Mouse (Mus musculus): Measurements from ENCODE around the gene Iqschfp. TPM values are rescaled to one million over a fixed set of nuclear protein-coding genes. Genes with fewer than 3 reads are reported as not detected.

Gene Iqschfp
- polyA plus RNA-seq, 1 experiment = not detected

DNA sequence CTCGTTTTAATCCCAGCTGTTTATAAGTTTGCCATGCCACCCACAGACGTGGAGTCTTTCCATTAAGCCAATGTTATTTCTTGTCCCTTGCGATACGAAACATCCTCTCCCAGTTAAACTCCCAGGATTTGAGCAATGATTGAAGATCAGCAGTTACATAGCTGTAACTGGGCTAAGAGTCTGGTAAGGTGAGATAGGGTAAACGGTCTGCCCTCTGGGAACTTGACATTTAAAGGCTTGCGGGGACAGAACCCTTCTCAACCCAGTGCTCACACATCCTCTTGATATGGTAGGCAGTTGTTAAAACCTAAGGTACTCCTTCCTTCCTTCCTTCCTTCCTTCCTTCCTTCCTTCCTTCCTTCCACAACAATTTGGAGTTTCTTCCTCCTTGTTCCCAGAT, 604.5 kb downstream of the Iqschfp start:
- no peak for DNase-seq
- WGBS = 86% methylated on average over 6 of the region's 6 CpGs
- Histone ChIP-seq H3K4me3 (ENCODE audit: control insufficient read depth, insufficient read depth, low read length) (no peak overlapping the region), H3K27ac (ENCODE audit: control insufficient read depth, insufficient read depth, low read length) (no peak overlapping the region), H3K27me3 (ENCODE audit: control insufficient read depth, insufficient read depth, low read length) (peaks cover 8% of the 10 kb centered on the region; the same call in 1 of the 2 replicates), H3K4me1 (replicated peaks; ENCODE audit: control insufficient read depth, insufficient read depth, low read length) (no peaks in the 10 kb centered on the region; the same call in 1 of the 2 replicates), H3K36me3 (ENCODE audit: control insufficient read depth, insufficient read depth, low read length) (no peaks in the 10 kb centered on the region)
- TF ChIP-seq CTCF (IDR thresholded peaks at IDR 0.05; ENCODE audit: borderline replicate concordance, control insufficient read depth, extremely low read depth, insufficient read depth, low read length, poor library complexity) (no peak), POLR2A (IDR thresholded peaks at IDR 0.05; ENCODE audit: control insufficient read depth, extremely low read depth, insufficient read depth, low read length, poor library complexity) (no peak)

DNA sequence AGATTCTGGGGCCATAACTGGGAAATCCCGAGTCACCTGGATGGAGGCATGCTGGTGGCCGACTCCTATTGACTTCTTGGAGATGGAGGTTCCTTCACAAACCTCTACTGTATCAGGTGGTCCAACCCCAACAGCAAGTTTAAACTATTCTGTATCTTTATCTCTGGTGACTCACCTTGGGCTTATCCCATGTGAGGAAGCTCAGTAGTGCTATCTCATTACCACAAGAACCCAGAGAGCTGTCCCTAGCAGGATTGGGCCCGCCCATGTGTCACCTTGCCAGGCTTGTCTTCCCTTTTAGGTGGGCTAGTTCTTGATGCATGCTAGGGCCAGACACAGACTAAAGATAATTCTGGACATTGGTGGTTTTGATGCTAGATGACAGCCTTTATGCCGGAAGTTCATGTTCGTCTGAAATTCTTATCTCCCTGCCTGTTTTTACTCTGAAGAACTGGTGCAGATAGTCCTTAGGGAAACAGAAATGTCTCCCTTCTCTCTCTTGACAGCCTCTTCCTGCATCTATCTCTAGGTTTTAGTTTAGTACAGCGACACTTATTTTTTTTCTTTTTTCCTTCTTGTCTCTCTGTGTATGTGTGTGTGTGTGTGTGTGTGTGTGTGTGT, 607.6 kb downstream of the Iqschfp start:
- H3K27me3 ChIP-seq (ENCODE audit: control insufficient read depth, insufficient read depth, low read length) = peaks cover under 1% of the 10 kb centered on the region; the same call in 1 of the 2 replicates
- TF ChIP-seq POLR2A (IDR thresholded peaks at IDR 0.05; ENCODE audit: control insufficient read depth, extremely low read depth, insufficient read depth, low read length, poor library complexity) (no peak), CTCF (IDR thresholded peaks at IDR 0.05; ENCODE audit: borderline replicate concordance, control insufficient read depth, extremely low read depth, insufficient read depth, low read length, poor library complexity) (no peak)
- WGBS = 82% methylated on average over 6 of the region's 6 CpGs

DNA sequence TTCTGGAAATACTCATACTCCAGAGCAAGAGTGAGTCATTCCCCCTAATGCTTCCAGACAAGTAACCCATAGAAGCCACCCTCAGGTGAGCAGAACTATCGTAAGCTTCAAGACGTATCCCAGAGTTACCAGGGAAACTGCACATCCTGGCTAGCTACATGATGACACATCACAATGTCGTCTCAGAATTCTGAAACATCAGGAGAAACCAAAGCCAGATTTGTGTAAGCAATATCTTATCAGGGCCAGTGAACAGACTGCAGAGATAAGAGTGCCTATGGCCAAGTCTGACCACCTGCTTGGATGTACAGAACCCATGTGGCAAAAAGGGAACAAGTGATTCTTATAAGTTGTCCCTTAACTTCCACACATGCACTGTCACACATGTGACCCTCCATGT, 612.8 kb downstream of the Iqschfp start:
- TF ChIP-seq CTCF (IDR thresholded peaks at IDR 0.05; ENCODE audit: borderline replicate concordance, control insufficient read depth, extremely low read depth, insufficient read depth, low read length, poor library complexity) = no peak
- TF ChIP-seq POLR2A (IDR thresholded peaks at IDR 0.05; ENCODE audit: control insufficient read depth, extremely low read depth, insufficient read depth, low read length, poor library complexity) = no peak
- no peak for DNase-seq
- Histone ChIP-seq H3K27me3 (ENCODE audit: control insufficient read depth, insufficient read depth, low read length) (no peaks in the 10 kb centered on the region), H3K27ac (ENCODE audit: control insufficient read depth, insufficient read depth, low read length) (no peak overlapping the region), H3K4me1 (replicated peaks; ENCODE audit: control insufficient read depth, insufficient read depth, low read length) (no peaks in the 10 kb centered on the region), H3K36me3 (ENCODE audit: control insufficient read depth, insufficient read depth, low read length) (no peaks in the 10 kb centered on the region), H3K4me3 (ENCODE audit: control insufficient read depth, insufficient read depth, low read length) (no peak overlapping the region)
- 90% methylated on average over 3 of the region's 3 CpGs for WGBS

More for the DNA sequence above, 607.6 kb downstream of the Iqschfp start:
- H3K36me3 ChIP-seq (ENCODE audit: control insufficient read depth, insufficient read depth, low read length) = no peaks in the 10 kb centered on the region
- DNase-seq = no peak
- H3K4me1 ChIP-seq (replicated peaks; ENCODE audit: control insufficient read depth, insufficient read depth, low read length) = no peaks in the 10 kb centered on the region
- H3K27ac ChIP-seq (ENCODE audit: control insufficient read depth, insufficient read depth, low read length) = no peak overlapping the region
- H3K4me3 ChIP-seq (ENCODE audit: control insufficient read depth, insufficient read depth, low read length) = no peak overlapping the region

DNA sequence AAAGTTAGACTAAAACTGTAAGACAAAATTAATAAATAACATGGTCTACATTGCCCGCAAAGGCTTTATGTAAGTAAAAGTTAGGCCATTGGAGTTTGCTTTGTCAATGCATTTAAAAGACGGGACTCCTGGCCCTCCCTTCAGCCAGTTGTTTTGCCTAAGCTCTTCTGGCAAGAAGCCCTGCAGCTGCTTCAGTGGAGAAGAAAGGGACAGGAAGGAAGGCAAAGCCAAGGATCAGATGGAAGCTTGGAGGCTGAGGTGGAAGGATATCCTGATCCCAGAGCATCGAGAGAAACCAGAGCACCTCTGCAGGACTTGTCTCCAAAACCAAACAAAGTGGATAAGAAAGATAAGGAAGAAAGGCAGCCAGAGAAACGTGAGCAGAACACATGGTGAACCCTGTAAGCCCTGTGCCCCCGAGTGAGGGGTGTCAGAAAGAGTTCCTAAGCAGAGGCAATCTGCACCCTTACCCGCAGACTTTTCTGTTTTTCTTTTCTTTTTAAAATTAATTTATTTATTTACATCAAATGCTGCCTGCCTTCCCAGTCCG, 614.8 kb downstream of the Iqschfp start:
- WGBS = 85% methylated on average over 7 of the region's 7 CpGs
- Histone ChIP-seq H3K4me1 (replicated peaks; ENCODE audit: control insufficient read depth, insufficient read depth, low read length) (no peaks in the 10 kb centered on the region), H3K4me3 (ENCODE audit: control insufficient read depth, insufficient read depth, low read length) (no peak overlapping the region), H3K36me3 (ENCODE audit: control insufficient read depth, insufficient read depth, low read length) (no peaks in the 10 kb centered on the region), H3K27ac (ENCODE audit: control insufficient read depth, insufficient read depth, low read length) (no peak overlapping the region), H3K27me3 (ENCODE audit: control insufficient read depth, insufficient read depth, low read length) (no peaks in the 10 kb centered on the region)
- TF ChIP-seq POLR2A (IDR thresholded peaks at IDR 0.05; ENCODE audit: control insufficient read depth, extremely low read depth, insufficient read depth, low read length, poor library complexity) = no peak
- no peak for TF ChIP-seq CTCF (IDR thresholded peaks at IDR 0.05; ENCODE audit: borderline replicate concordance, control insufficient read depth, extremely low read depth, insufficient read depth, low read length, poor library complexity)
- no peak for DNase-seq

DNA sequence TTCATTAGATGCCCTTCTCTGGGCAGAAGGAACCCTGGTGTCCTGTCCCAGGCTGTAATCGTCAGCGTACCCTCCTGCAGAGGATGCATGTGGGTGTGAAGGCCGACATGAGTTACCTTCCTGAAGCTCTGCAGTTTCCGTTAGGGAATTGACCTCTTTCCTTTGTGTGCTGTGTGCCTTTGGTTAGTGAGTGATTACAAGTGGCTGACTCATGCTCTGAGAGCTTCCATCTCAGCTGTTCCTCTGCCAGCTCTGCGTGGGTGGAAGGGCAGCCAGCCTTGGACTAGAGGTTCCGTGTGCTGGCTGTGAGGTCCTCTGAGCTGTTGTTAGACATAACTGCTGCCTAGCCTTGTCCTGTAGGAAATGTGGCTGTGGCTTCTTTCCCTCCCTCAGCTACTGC, 616.6 kb downstream of the Iqschfp start:
- WGBS = 27% methylated on average over 6 of the region's 6 CpGs
- DNase-seq = no peak
- Histone ChIP-seq H3K4me3 (ENCODE audit: control insufficient read depth, insufficient read depth, low read length) (no peak overlapping the region), H3K27ac (ENCODE audit: control insufficient read depth, insufficient read depth, low read length) (no peak overlapping the region), H3K36me3 (ENCODE audit: control insufficient read depth, insufficient read depth, low read length) (no peaks in the 10 kb centered on the region), H3K27me3 (ENCODE audit: control insufficient read depth, insufficient read depth, low read length) (no peaks in the 10 kb centered on the region), H3K4me1 (replicated peaks; ENCODE audit: control insufficient read depth, insufficient read depth, low read length) (no peaks in the 10 kb centered on the region)
- TF ChIP-seq POLR2A (IDR thresholded peaks at IDR 0.05; ENCODE audit: control insufficient read depth, extremely low read depth, insufficient read depth, low read length, poor library complexity) (no peak), CTCF (IDR thresholded peaks at IDR 0.05; ENCODE audit: borderline replicate concordance, control insufficient read depth, extremely low read depth, insufficient read depth, low read length, poor library complexity) (no peak)

DNA sequence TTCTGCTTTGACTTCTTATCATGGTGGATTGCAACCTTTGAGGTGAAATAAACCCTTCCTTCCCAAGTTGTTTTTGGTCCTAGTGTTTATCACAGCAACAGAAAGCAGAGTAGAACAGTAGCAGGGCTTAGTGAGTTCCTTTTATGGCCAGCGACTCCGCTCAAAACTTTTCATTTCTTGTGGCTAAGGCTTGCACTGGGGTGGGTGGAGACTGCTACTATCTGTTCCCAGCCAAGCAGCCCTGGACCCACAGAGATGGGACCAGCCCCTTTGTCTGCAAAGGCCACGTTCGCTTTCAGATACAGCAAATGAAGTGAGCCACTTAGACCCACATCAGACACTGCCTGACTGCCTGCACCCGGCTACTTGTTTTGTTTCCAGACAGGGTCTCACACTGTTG, 618.8 kb downstream of the Iqschfp start:
- H3K4me1 ChIP-seq (replicated peaks; ENCODE audit: control insufficient read depth, insufficient read depth, low read length) = no peaks in the 10 kb centered on the region
- TF ChIP-seq CTCF (IDR thresholded peaks at IDR 0.05; ENCODE audit: borderline replicate concordance, control insufficient read depth, extremely low read depth, insufficient read depth, low read length, poor library complexity) = no peak
- no peak for TF ChIP-seq POLR2A (IDR thresholded peaks at IDR 0.05; ENCODE audit: control insufficient read depth, extremely low read depth, insufficient read depth, low read length, poor library complexity)
- no peak for DNase-seq

More for the DNA sequence above, 618.8 kb downstream of the Iqschfp start:
- WGBS = 66% methylated on average over 5 of the region's 5 CpGs
- Histone ChIP-seq H3K4me3 (ENCODE audit: control insufficient read depth, insufficient read depth, low read length) (no peak overlapping the region), H3K36me3 (ENCODE audit: control insufficient read depth, insufficient read depth, low read length) (no peaks in the 10 kb centered on the region), H3K27me3 (ENCODE audit: control insufficient read depth, insufficient read depth, low read length) (no peaks in the 10 kb centered on the region), H3K27ac (ENCODE audit: control insufficient read depth, insufficient read depth, low read length) (no peak overlapping the region)

Data from thymus, adult 2 months (tissue).